Mouse (Mus musculus) embryo, embryonic 9.5 days (tissue): Measurements from ENCODE around the gene Idh3g.
"Not testable (repeated sequence)": the region's sequence is repeated elsewhere in the genome, so short reads cannot be mapped to it uniquely, and the experiment has no call there.

Source experiments
- DNase-seq: peaks from one replicate; pipeline ENCODE4 v3.0.0-alpha.2; 2017; ENCODE audit errors: extremely low spot score

Idh3g gene

GRCm38 (mm10) chrX:73756334-73757140, 30.2 kb downstream of the Idh3g start, which contains the start of gene Plxnb3:
TSS of gene Plxnb3 (plus strand) at chrX:73757090.
- no peak for DNase-seq

- DNase-seq: no peak
Measured at GRCm38 (mm10) chrX:73748977-73749376, 37.7 kb downstream of the Idh3g start.

- no peak for DNase-seq
Measured at GRCm38 (mm10) chrX:73744774-73745481, 41.8 kb downstream of the Idh3g start.

GRCm38 (mm10) chrX:73739841-73740240, 46.9 kb downstream of the Idh3g start:
- DNase-seq: not testable (repeated sequence)

- no peak for DNase-seq
Measured at GRCm38 (mm10) chrX:73739151-73739550, 47.5 kb downstream of the Idh3g start.

- DNase-seq: no peak
Measured at GRCm38 (mm10) chrX:73738155-73738554, 48.5 kb downstream of the Idh3g start.

GRCm38 (mm10) chrX:73730908-73731307, 55.8 kb downstream of the Idh3g start:
- DNase-seq: no peak
